Mouse (Mus musculus) right cerebral cortex, postnatal 25 days (tissue): ENCODE measurements around the gene Dedd.

Source experiments
- DNase-seq: peaks from one replicate; pipeline ENCODE4 v3.0.0; 2022

The Dedd gene

DNA sequence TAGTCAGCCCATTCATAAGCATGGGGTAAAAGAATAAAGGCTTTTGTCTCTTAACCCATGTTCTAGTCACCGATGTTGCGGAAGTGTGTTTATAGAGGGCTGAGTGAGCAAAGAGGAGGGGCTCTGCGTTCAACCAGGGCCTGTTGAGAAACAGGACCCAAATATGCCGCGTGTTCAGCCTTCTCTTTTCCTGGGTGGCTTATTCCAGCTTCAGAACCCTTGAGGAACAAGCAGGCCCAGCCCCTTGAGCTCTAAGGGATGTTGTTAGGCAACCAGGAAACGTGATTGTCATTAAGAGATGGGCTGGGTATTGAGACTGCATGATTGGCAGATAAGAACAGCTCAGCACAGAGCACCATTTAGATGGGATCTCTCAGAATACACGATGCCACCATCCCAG, 37.0 kb downstream of the Dedd start:
- no peak for DNase-seq

DNA sequence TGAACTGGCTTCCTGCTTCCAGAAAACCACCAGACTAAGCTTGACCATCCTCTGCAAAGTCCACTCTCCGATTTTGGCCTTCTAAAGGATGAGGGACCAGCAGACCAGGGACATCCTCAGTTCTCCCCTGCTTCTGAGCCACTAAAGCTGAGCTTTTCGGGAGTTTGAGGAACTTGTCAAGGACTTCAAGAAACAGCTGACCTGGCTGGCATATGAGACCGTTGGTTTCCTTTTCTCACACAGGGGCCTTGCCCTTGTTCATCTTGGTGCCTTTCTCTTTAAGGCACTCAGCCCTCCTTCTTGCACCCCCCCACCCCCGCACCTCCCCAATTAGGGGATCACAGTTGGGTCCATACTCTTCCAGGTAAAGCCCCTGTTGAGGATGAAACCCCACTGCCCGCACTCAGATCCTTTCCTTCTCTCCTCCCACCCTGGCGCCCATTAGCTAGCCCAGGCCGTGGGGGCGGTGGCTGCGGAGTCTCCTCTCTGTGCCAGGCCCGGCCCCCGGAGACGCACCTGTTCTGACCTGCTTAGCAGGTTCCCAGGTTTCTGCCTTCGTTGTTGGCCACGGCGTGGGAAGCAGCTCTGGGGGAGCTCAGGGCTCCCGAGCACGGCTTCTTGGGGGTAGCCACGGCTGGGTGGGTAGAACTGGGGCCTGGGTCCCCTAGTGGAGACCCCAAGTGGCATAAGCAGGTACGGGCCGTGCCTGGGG, 41.1 kb downstream of the Dedd start, which contains the start of gene Nectin4:
Gene Nectin4 (plus strand): TSS at position 255 of the 712 bp plus-strand sequence.
- no peak for DNase-seq

DNA sequence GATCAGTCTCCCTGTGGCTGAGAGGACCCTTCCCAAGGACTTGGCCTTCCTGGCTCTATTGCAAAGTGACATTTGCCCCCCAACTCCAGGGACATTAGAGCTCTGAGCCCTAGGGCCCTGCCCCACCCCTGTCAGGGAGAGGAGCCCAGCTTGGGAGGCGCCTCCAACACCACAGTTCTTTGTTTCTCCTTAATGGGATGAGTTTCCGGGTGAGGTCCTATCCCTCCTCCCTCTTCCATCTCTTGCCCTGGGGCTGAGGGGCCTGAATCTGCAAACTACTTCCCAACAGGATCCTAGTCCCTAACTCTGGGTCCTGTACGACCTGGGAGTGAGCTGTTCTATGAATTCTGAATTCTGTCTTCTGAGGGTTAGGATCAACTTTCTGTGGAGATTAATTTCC, 43.9 kb downstream of the Dedd start:
- no peak for DNase-seq

DNA sequence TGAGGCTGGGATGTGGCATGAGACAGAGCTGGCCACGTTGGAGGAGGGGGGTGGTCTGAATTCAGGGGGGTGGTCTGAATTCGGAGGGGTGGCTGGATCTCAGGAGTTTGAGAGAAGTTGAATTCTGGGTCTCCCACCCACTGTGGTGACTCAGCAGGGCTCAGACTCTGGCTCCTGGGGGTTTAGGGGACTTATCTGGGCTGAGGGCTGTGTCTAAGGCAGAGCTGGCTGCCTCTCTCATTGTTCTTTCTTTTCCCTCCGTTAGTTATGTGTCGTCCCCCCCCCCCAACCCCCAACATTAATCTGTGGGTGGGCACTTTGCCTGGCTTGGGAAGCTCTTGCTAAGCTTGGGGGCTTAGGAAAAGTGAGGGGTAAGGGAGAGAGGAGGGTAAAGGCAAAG, 45.0 kb downstream of the Dedd start:
- no peak for DNase-seq

DNA sequence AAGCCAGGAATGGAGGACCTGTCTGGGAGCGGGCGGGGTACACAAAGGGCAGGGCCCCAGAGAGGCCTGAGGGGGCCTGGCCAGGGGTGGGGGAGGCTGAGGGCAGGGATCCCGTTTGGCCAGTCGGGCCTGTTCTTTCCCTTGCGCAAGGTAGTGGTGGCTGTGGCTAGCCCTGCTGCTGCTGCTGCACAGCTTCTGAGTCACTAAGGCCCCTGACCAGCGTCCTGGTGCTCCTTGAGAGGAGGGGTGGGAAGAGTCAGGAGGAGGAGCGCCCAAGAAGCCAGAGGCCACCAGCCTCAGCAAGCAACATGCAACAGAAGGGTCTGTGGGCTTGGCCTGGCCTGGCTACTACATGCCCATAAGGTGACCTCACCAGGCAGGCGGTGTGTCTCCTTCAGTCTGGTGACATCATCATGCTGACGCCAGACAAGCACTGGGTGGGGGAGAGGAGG, 46.7 kb downstream of the Dedd start:
- DNase-seq = no peak

DNA sequence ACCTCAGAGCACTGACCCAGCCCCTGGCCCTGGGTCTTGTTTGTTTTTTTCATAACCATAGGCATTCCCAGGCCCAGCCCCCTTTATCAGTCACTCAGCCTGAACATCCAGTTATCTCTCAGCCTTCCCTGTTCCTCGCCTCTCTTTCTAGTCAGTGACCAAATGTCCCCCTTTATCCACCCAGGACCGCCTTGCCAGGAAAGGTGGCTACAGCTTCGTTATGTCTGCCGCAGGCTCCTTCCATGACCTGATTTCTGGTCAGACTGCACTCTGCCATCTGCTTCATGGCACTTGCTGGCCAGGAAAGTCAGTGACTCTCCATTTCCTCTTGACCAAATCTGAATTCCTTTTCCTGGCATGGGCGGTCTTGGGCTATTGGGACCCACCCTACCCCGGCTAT, 49.4 kb downstream of the Dedd start:
- DNase-seq = no peak

DNA sequence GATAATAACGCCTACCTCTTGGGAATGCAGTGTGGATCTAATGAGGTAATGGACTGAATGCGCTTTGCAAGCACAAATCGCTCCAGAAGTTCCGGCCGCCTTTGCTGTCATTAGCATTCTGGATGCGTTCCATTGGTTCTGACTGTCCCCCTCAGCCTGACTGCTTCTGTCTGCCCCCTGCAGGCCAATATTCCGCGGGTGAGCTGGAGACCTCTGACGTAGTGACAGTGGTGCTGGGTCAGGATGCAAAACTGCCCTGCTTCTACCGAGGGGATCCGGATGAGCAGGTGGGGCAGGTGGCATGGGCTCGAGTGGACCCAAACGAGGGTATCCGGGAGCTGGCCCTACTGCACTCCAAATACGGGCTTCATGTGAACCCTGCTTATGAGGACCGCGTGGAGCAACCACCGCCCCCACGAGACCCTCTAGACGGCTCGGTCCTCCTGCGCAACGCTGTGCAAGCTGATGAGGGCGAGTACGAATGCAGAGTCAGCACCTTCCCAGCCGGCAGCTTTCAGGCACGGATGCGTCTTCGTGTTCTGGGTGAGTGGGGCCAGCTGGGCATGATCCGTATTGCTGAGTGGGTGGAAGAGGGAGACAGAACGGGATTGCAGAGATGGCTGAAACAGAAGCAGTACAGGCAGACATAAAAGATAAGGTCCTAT, 51.1 kb downstream of the Dedd start:
- DNase-seq = peak; percentile 62

DNA sequence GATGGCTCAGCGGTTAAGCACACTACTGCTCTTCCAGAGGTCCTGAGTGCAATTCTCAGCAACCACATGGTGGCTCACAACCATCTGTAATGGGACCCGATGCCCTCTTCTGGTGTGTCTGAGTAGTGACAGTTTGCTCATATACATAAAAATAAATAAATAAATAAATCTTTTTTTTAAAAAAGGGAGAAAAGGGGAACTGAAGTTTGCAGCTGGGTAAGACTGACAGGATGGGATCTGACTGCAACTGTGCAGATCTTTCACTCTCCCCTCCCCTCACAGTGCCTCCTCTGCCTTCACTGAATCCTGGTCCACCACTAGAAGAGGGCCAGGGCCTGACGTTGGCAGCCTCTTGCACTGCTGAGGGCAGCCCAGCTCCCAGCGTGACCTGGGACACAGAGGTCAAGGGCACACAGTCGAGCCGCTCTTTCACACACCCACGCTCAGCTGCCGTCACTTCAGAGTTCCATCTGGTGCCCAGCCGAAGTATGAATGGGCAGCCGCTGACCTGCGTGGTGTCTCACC, 53.2 kb downstream of the Dedd start:
- no peak for DNase-seq

DNA sequence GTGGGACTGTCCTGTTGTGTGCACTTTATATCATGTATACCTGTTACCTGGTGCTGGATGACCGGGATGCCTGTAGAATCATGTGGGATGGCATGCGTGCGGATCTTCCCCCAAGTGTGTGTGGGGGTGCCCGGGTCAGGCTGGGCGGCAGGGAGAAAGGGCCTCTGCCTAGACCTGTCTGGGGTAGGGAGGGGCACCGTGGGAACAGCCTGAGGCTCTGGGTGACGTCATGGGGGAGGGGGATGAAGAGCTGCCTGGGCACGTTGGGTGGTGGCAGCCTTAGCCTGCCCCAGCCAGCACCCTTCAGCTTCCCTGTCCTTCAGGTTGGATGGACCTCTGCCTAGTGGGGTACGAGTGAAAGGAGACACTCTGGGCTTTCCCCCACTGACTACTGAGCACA, 55.4 kb downstream of the Dedd start:
- no peak for DNase-seq

DNA sequence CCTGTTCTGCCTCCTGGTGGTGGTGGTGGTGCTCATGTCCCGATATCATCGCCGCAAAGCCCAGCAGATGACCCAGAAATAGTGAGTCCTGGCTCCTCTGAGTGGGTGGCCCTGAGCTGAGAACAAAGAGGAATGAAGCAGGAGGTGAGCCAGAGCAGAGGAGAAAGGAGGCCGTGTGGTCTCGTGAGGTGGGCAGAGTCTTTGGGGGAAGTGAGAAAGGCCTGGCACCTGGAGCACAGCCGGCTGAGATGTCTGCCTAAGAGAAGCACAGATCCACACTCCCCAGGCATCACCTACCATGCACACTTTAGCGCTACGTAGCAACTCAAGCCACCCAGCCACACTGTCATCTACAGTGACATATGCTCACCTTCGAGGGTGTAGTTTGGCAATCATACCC, 56.2 kb downstream of the Dedd start:
- DNase-seq = no peak

DNA sequence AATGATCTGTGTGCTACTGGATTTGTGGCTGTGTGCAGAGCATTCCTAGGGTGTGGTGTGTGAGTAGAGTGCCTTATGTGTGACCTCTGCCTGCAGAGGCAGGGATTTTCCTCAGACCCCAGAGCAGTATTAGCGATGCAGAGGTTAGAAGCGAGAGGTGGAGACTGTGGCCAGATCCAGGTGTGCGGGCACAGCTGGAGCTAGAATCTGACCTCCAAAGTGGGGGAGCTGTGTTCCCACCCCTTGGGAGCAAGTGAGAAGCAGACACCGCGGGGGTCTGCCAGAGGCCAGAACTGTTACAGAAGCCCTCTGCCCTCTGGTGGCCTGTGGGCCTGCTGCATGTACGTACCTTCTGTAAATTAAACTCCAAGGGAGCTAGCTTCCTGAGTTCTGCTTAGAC, 58.2 kb downstream of the Dedd start:
- no peak for DNase-seq

DNA sequence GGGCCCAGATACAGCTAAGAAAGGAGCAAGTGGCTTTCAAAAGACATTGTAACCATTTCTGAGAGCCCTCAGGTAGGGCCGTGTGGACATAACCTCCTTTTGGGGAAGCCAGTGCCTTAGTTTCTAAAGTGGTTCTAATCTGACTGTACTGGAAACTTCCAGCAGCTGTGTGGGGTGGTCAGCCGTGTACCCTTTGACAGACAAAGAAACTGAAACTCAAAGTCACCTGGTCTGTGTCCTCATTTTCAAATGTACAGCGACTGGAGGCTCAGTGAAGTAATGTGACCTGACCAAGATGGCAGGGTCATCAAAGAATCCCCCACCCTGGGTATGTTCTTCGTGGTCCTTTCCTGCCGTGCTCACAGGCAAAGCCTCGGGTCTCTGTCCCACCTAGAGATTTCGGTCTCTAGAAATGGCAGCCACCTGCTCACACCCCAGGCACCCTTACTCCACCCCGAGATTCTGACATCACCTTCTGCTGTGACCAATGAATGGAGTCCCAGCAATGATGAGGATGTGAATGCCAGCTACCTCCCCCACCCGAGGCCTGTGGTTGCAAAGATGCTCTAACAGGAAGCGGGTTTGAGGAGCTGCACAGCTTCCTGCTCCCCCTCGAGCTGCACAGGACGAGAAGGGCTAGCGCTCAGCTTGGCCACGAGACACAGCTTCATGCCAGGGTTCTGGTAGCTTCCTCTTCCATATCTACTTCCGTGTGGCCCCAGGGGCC, 59.6 kb downstream of the Dedd start, which contains the start of gene Arhgap30:
Gene Arhgap30 (plus strand): TSS at position 579 of the 727 bp plus-strand sequence.
- peak; percentile 14 for DNase-seq

DNA sequence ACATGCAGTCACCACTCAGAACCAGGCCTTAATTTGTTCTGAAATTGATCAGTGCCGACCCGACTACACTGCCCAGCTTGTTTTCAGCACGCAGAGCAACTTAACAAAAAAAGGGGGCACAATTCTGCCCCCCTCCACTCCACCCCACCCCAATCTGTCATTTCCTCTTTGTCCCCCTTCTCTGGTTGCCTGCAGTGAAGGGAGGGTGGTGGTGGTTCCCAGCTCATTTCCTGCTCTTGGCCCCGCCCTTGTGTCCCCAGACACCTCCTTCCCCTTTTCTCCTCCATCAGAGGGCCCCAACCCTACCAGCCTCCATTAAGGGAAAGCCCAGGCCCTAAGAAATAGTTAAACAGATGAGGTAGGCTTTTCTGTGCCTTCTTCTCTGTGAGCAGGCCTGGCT, 61.2 kb downstream of the Dedd start:
- no peak for DNase-seq
